Mouse (Mus musculus): ENCODE data around the gene Vasp.

Gene Vasp

DNA sequence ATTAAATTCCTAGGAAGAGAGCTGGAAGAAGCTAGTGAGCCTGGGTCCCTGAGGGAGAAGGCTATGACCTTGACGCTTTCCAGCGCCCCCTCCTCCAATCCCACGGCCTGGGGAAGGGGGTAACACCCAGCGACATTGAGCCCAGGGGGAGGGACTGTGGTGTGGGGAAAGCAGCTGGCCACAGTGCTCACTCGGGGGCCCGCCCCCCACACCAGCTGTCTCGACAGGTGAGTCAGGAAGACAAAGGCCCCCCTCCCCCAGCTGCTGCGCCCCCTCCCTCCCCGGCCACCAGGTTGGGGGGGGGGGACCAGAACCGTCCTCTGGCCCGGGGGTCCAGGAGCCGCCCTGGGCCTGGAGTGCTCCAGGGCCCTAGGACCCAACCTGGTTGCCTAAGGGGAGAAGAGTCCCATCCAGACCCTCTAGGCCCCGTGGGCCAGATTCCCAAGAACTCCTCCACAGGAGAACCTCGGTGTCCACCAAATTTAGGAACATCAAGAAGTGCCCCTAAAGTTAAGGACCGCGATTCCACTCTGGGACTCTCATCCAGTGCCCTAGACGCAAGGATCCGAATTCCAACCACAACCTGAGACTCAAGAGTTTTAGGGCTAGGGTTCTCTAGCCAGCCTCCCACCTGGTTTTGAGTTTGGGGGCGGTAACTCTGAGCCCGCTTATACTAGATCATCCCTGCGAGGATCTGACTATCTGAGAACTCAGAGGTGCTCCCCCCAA, 944 bp downstream of the Vasp start:
- DNase-seq (ENCODE audit: low read depth, low spot score), result peak; percentile 51

DNA sequence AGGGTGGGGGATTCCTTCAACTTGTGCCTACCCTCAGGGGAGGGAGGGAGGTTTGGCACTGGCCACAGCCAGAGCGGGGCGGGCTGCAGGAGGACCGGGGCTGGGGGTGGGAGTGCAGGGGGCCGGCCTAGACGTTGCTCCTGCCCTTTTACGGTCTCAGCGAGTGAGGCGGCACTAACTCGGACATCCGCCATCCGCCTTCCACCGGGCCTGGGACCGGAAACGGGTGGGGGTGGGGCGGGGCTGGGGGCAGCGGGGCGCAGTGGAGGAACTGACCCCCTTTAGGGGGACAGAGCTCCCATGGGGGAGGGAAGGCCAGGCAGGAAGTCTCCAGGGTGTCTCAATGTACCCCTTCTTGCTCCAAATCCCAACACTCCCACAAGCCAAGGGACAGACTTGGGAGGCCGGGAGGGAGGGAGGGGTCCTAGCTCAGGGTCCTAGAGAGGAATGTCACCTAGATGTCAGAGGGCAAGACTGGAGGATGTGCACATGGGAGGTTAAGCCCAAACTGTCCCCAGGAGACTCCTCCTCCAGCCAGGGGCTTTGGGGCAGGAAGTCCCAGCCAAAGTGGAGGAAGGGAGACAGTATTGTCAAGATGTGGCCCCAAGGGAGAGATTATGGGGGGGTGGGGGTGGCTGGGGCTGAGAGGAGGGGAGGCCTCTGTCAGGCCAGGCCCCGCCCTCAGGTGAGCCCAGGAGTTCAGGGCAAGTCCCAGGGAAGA, 1.7 kb downstream of the Vasp start:
- DNase-seq (ENCODE audit: low read depth, low spot score), result peak; percentile 56

DNA sequence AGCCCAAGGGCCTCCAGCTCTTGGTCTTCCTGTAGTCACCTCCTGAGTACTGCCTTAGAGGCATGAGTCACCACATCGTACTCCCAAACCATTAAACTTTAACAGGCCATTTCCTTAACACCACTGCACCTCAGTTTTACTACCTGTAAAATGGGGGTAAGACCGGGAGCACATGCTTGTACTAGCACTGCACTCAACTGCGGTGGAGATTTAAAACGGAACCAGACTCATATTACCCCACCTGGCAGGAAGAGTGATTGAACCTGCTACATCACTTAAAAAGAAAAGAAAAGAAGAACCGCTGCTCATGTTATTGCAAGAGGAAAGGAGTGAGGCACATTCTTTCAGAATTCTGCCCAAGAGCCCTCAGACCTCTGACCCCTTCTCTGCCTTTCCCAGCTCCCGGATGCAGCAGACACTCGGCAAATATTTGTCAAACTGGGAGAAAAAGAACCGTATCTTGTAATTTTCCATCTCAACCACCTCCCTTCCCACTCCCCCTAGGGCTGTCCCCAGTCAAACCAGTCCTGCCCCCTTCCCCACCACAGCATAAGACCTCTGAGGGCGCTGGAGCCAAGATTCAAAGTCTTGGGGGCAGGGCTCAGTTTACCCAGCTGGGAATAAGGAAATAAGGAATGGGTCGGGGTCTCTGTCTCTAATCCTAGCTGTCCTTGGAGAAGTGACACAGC, 2.5 kb downstream of the Vasp start:
- peak; percentile 60 for DNase-seq (ENCODE audit: low read depth, low spot score)

DNA sequence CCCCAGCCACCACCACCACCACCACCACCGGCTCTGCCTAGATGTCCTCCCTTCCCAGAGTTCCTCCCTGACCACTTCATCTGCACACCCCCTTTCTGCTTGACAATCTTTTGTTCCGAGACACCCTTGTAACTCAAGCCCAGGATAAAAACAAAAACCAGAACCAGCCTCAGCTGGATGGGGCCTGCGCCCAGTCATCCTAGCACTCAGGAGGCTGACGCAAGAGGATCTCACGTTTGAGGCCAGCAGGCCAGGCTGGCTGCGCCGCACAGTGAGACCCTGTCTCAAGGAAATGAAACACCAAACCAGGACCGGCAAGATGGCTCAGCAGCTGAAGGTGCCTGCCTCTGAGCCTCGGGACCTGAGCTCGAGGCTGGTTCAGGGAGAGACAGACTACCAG, 4.6 kb downstream of the Vasp start:
- DNase-seq (ENCODE audit: low read depth, low spot score), result peak; percentile 39

DNA sequence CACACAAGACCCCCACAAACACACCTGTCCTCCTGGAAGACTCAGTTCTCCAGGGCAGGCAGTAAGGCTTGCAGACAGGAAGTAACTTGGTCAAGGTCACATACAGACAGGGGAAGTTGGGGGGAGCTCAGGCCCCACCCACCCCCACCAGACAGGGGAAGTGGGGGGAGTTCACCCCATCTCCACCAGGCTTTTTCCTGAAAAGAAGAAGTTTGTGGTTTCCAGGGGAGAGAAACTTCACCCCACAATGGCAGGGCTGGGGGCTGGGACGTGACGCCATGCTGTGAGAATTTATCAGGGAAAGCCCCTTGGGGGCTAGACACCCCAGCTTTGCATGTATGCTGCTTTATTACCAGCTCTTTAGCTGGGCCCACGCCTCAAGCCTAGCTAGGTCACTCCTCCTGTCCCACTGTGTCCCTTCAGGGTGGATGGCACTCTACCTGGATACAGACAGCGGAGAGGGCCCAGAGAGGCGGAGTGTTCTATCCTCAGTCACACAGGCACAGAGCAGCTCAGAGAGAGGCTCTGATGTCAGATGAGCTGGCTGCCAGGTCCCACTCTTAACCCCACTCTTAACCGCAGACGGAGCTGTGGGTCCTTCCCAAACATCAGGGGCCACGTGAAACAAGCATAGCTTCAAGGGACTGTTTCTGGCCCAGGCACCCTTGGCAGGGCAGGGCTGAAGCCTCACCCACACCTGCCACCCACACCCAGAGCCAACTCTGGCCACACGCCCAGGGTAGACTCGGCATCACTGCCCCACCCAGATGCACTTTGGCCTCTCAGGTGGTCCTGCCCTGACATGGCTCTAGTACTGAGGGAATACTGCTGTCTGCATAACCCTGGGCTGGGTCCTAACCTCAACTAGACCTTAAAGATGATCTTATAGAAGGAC, 5.4 kb downstream of the Vasp start:
- peak; percentile 71 for DNase-seq (ENCODE audit: low read depth, low spot score)

DNA sequence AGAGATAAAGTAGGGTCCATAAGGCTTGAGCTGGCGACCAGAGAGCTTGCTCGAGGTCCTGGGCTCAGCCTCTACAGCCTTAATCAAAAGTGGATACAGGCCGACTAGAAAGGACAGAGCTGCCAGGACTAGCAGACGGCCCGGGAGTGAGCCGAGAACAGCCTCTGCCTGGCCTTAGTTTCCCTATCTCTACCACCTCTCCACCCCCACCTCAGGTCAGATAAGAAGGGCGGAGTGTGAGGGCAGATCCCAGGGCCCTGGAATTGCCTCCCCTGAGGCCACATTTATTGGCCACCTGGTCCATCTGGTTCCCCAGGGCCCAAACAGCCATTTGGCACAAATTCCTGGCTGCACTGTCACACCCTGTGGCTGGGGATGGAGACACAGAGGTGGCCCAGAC, 6.5 kb downstream of the Vasp start:
- no peak for DNase-seq (ENCODE audit: low read depth, low spot score)

DNA sequence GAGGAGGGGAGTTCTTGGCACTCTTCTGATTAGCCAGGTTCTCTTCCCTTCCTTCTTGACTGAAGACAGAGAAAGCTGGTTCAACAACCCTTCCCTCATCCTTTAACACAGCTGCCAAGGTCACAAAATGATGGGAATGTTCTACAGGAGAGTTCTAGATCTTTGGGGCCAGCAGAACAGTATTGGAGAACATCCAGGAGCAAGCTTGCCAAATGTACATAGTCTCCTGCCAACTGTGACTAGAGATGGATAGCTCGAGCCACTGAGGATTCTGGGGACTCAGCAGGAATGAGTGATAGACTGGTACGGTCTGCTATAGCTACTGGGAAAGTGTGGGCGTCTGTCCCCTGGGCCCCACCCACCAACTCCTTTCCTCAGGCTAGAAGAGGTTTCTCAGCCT, 13.3 kb downstream of the Vasp start:
- DNase-seq (ENCODE audit: low read depth, low spot score), result no peak

DNA sequence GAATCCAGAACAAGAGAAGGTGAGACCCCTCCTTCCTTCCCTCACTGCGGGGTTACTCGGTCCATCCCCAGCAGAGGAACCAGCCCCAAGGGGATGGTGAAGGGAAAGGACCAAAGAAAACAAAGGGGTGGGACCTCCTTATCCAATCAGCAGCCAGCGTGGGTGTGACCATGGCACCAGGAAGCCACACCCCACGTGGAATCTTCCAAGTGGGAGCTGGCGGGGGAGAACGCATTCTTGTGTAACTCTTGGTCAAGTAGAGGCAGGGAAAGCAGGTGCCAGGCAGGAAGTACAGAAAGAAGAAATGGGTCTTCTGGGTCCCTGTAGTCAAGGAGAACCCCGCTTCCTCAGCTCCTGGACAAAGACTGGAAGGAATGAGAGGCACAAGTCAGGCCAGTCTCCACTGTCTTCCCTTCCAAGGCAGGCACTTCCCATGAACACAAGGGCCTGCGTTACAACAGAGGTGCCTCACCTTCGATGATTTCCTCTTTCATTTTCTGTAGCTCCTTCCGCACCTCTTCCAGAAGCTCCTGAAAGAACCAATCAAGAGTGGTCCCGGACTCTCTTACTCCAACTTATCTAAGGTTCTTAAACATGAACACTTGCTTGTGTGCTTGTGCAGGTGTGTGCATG, 14.1 kb downstream of the Vasp start:
- DNase-seq (ENCODE audit: low read depth, low spot score), result peak; percentile 38

DNA sequence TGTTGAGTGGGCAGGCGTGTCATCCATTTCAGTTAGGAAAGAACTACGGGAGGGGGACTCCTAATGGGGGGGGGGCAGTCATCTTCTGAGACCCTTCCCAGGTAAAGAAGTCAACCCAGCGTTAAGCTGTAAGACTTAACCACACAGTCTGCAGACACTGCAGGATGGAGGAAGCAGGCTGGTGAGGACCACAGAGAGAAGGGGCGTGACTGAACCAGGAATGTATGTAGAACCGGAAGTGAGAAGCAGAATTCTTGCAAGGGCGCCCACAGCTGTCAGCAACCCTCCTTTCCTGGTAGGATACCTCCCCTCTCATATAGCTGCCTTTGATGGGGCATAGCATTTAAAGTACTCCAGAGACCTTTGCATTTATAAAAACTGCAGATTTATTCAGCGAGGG, 15.1 kb downstream of the Vasp start:
- DNase-seq (ENCODE audit: low read depth, low spot score), result peak; percentile 56

DNA sequence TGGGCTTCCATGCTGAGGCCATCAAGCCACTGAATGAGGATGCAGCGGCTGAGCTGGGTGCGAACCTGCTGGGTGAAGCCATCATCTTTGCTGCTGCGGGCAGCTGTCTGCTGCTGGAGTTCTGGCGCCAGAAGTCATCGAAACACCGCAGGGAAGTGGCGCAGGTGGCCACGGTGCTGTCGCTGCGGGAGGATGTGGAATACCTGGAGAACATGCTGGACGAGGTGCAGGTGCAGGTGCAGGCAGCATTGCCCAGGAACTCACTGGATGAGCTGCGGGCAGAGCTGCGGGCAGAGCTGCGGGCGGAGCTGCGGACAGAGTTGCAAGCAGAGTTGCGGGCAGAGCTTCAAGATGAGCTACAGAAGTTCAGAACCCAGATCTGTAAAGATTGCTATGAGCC, 16.2 kb downstream of the Vasp start:
- no peak for DNase-seq (ENCODE audit: low read depth, low spot score)

DNA sequence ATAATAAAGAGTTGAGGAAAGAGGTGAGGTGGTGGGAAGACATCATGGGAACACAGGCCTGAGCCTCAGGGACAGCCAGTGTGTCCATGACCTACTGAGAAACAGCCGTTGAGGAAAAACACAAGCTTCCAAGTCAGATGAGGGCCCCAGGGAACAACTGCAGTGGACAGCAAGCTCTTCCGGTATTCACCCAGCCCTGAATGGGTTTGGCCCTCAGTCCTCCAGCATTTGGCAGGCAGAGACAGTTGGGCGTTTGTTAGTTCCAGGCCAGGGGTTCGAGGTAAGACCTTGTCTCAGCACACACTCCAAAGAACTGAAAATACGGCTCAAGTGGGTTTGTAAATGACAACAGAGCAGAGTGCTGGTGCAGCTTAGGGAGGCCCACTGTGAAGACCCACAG, 18.2 kb downstream of the Vasp start:
- DNase-seq (ENCODE audit: low read depth, low spot score), result no peak

DNA sequence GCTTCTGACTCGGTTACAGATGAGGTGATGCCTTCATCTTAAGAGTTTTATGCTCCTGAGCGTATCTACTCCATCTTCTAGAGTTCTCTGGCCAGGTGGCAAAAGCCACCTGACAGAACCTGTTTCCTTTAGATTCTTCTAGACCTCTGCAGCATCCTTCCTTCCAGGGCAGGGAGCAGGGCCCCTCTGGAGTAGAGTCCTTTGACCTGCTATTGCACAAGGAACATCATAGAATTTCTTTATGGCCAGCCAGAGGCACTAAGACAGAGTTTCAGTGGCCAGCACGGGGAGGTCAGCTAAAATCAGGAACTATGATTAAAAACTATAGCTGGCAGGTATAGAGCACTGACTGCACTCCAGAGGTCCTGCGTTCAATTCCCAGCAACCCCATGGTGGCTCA, 19.5 kb downstream of the Vasp start:
- no peak for DNase-seq (ENCODE audit: low read depth, low spot score)

DNA sequence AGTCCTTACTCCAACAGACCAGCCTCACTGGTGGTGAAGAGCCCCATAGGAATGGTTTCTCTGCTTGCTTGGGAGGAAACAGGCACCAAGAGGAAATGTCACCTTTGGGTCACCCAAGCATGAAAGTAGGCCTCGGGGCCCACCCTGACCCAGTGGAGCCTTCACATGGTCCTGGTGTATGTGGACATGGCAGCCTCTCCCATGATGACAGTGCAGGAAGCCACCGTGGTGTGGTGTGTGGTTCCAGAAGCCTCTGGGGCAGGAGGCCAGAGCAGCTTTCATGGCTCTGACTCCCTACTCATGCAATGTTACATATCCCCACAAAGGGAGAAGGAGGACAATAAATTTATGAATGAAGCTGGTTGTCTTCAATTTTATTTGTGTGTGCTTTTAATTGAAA, 24.1 kb downstream of the Vasp start:
- no peak for DNase-seq (ENCODE audit: low read depth, low spot score)

DNA sequence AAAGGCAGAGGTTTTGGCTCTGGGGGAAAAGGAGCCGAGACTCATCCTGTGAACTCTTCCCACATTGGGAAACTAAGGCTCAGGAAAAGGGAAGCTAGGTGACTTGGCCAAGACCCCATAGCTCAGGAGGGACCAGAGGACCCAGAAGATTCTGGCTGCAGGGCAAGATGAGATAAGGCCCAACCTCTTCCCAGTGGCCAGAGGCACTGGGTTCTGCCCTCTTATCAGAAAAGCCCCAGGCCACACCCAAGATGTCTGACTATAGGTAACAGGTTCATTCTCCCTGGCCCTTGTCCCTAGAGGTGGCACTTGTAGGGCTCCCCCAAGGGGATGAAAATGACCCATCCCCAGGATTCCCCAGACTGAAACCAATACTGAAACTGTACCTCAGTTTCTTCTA, 24.8 kb downstream of the Vasp start:
- no peak for DNase-seq (ENCODE audit: low read depth, low spot score)

DNA sequence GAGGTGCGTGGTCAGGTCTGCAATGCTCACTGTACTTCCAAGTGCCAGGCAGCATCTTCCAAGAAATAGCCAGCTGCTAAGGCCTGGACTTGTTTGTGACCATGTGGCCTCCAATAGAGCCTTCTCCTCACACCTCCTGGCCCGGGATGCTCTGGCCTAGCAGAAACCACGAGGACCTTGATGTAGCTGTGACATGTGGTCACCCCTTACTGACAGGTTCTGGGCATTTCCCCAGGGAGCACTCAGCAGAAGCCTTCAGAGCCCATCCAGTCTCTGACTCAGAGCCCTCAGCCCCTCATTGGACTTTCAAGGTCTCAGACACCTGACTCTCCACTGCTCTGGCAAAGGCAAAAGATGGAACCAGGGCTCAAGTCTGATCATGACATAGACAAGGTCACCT, 26.5 kb downstream of the Vasp start:
- no peak for DNase-seq (ENCODE audit: low read depth, low spot score)

DNA sequence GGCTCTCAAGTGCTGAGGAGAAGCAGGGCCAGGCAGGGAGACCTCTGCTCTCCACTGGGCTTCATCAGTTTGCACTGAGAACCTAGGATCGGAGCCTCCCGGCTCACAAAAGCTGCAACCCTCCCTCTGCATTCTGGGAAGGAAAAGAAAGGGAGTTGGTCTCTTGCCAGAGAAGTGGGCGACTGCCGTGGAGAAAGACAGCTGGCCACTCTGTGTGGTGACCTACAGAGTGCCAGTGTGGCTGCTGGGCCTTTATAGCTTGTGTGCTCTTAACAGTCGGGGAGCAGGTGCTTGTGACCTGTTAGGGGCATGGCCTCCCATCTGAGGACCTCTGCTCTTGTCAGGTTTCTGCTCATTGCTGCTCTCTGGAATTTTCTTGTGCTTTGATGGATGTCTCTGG, 27.8 kb downstream of the Vasp start:
- DNase-seq (ENCODE audit: low read depth, low spot score), result no peak

DNA sequence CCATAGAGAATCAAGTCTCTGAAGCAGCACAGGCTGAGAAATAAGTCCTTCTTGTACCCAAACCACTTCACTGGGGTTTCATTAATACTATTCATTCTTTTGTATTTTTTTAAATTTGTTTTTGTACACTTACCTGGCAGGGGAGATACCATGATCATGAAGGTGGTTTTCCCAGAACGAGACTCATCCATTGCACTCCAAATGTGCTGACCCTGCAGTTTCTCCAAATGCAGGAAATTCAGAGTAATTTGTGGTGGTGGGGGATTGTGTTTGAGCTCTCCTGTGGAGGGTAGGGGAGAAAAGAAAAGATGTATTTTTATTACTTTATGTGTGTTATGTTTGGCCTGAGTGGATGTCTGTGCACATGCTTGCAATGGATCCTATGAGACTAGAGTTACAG, 29.6 kb downstream of the Vasp start:
- DNase-seq (ENCODE audit: low read depth, low spot score), result no peak

DNA sequence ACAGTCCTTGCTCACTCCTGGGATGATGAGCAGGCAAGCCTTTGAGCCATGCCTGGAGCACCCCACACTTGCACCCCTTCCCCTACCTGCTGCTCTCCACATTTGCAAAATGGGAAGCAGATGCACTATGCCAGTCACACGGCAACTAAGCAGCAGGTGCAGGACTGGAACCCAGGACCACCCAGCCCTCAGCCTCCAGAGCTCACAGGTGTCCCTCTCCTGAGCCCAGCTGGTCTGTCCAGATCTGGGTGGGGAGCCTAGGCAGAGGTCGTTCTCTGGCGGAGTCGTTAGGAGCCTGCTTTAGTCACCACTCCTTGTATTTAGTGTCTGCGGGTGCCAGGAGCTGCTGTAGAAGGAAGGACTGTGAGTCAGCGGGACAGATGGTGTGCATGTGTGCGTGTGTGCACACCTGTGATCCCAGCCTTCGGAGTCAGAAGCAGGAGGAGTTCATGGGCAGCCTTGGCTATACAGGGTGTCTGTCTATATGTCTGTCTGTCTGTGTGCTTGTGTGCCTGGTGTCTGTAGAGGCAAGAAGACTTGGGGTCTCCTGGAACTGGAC, 30.6 kb downstream of the Vasp start:
- no peak for DNase-seq (ENCODE audit: low read depth, low spot score)

DNA sequence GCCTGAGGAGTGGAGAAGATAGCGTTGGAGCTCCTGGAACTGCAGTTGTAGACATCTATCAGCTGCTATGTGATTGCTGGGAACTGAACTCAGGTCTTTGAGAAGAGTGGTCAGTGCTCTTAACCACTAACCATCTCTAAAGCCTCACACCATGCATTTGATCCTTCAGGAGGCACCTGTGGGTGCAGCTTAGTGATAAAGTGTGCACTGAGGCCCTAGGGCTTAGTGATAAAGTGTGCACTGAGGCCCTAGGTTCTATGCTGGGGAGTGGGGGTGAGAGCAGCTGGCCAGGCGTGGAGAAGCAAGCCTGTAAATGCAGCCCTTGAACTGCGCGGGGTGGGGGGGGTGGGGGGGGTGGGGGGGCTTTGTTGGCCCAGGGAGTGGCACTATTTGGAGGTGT, 31.6 kb downstream of the Vasp start:
- no peak for DNase-seq (ENCODE audit: low read depth, low spot score)

DNA sequence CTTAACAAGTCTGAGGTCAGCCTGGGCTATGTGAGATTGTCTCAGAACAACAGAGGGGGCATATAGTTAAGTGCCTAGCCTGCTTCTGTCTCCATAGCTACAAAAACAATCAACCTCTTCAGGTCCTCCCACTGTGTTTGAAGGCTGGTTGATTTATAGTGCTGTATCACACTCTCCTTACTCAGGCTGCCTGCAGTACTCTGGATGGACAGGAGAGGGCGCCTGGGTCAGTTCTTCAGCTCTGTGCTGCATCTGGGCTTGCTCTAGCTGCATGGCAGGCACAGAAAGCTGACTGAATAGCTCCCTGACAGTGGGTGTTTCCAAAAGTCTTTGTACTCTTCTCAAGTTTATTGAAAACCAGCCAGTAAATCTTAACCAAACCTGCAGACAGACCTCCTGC, 32.2 kb downstream of the Vasp start:
- peak; percentile 94 for DNase-seq (ENCODE audit: low read depth, low spot score)

DNA sequence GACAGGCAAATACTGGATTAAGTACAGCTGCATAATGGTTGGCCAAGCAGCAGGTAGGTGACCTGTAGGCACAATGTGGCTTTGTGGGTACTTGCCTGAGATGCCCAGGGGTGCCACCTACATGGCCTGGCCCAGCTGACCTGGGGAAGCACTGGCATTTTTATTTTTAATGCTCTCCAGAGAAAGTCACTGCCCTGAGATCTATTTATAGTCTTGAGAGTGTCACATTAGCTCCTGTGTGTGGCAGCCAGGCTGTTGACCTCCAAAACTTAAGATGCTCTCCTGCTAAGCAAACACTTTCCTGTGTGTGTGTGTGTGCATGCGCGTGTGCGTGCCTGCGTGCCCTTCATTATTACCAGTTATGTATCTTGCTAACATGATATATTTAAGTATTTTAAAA, 33.3 kb downstream of the Vasp start:
- no peak for DNase-seq (ENCODE audit: low read depth, low spot score)

Measured in CD4-positive, CD25-positive, alpha-beta regulatory T cell, adult 2 months (primary cell).